Mouse (Mus musculus) lung, embryonic 14.5 days (tissue): ENCODE measurements around the gene Gm3336. TPM values are rescaled to one million over a fixed set of nuclear protein-coding genes. Genes with fewer than 3 reads are reported as not detected.

Experiments
- ATAC-seq: fragments of 200-750 bp; cut with Nextera tagmentation; 2 replicates; pipeline ENCODE4 v1.8.0; 2017; ENCODE audit warnings: mild to moderate bottlenecking, moderate TSS enrichment, moderate library complexity; ENCODE audit not compliant: insufficient read depth
- DNase-seq: peaks from one replicate; pipeline ENCODE4 v3.0.0-alpha.2; 2015
- H3K27ac ChIP-seq: fragments of 300-500 bp; sonication (generic); 2 replicates; pipeline ENCODE4 v1.5.1; 2014; ENCODE audit warnings: low read depth, mild to moderate bottlenecking, moderate library complexity
- H3K27me3 ChIP-seq: fragments of 300-500 bp; sonication (generic); 2 replicates; pipeline ENCODE4 v1.6.1; 2014; ENCODE audit warnings: low read length, control low read depth; ENCODE audit not compliant: insufficient read depth
- H3K36me3 ChIP-seq: fragments of 300-500 bp; sonication (generic); 2 replicates; pipeline ENCODE4 v1.6.1; 2014; ENCODE audit warnings: control low read depth; ENCODE audit not compliant: insufficient read depth
- H3K4me1 ChIP-seq: fragments of 300-500 bp; sonication (generic); 2 replicates; pipeline ENCODE4 v1.6.1; 2014; ENCODE audit warnings: antibody characterized with exemption, control low read depth; ENCODE audit not compliant: insufficient read depth
- H3K4me2 ChIP-seq: fragments of 300-500 bp; sonication (generic); 2 replicates; pipeline ENCODE4 v1.6.1; 2014; ENCODE audit warnings: mild to moderate bottlenecking
- H3K4me3 ChIP-seq: fragments of 300-500 bp; sonication (generic); 2 replicates; pipeline ENCODE4 v1.5.1; 2014; ENCODE audit warnings: low read depth, low read length
- H3K9ac ChIP-seq: fragments of 300-500 bp; sonication (generic); 2 replicates; pipeline ENCODE4 v1.6.1; 2014
- H3K9me3 ChIP-seq: fragments of 300-500 bp; sonication (generic); 2 replicates; pipeline ENCODE4 v1.6.1; 2016; ENCODE audit warnings: low read depth, low read length, control low read depth
- CTCF ChIP-seq: IDR thresholded peaks from 2 replicates; pipeline ENCODE4 v1.5.1; 2016; ENCODE audit warnings: antibody characterized with exemption, low read depth
- WGBS: fragments of 180-500 bp; shearing (Covaris S2); extraction: QIAGEN DNeasy Blood & Tissue Kit; methylation state at CpG from one replicate; pipeline ENCODE4 v1.1.7; 2014; 5-methylcytosine and 5-hydroxymethylcytosine counted together
- polyA plus RNA-seq: library from polyadenylated mRNA; unstranded; fragments of >200 nt; fragmentation: Nextera tagmentation; extraction: Ambion mirVana; gene quantifications from 2 replicates; pipeline ENCODE4 v1.2.1, GENCODE M21; 2014

Gene Gm3336
- polyA plus RNA-seq, 1 experiment from 2014 or later, result not detected

- Histone ChIP-seq H3K27ac (no peak within 1 kb of the TSS), H3K36me3 (peaks cover 20% of the 10 kb centered on the region), H3K4me3 (no peak within 1 kb of the TSS; the same call in 1 of the 2 replicates), H3K4me2 (no peak within 1 kb of the TSS), H3K4me1 (no peaks in the 10 kb centered on the region), H3K9me3 (no peaks in the 10 kb centered on the region), H3K27me3 (no peaks in the 10 kb centered on the region), H3K9ac (no peak within 1 kb of the TSS)
- DNase-seq (no peak), ATAC-seq (no peak)
- 92% methylated on average over 3 of the region's 3 CpGs for WGBS
- no peak for TF ChIP-seq CTCF
These were observed 15.1 kb upstream of the Gm3336 start, which contains the start of gene Iqcn for GRCm38 (mm10) chr8:70703287-70703686. Gene Iqcn (plus strand): TSS chr8:70703457.

- ATAC-seq, result no peak
- no peak overlapping the region for H3K9ac ChIP-seq
- peaks cover 6% of the 10 kb centered on the region; the same call in 1 of the 2 replicates for H3K36me3 ChIP-seq
- WGBS, result 78% methylated on average over 14 of the region's 14 CpGs
- H3K27me3 ChIP-seq, result no peaks in the 10 kb centered on the region
- no peak overlapping the region for H3K27ac ChIP-seq
- DNase-seq, result no peak
- TF ChIP-seq CTCF, result no peak
- H3K4me3 ChIP-seq, result no peak overlapping the region
- no peak overlapping the region for H3K4me2 ChIP-seq
- H3K9me3 ChIP-seq, result no peaks in the 10 kb centered on the region
- no peaks in the 10 kb centered on the region for H3K4me1 ChIP-seq
These were observed 10.1 kb upstream of the Gm3336 start for GRCm38 (mm10) chr8:70708281-70708680.

DNA sequence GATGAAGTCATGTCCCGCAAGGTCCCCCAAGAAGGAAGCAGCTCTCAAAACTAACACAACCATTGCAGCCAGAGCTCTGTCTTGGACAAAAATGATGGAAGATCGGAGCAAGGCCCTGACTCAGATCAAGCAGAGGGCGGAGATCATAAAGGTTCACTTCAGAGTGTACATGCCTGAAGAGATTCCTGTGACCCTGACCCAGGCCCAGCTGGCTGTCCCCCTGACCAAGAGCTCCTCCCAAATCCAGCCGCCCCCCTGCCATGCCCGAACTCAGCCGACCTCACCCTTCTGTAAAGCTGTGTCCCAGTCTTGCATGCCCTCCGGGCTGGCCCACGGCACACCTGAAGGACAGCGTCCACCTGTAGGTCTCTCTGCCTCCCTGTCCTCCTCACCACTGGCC, 8.5 kb upstream of the Gm3336 start:
- Histone ChIP-seq H3K9ac (no peak overlapping the region), H3K36me3 (no peaks in the 10 kb centered on the region), H3K4me2 (no peak overlapping the region), H3K4me1 (no peaks in the 10 kb centered on the region), H3K9me3 (no peaks in the 10 kb centered on the region), H3K4me3 (no peak overlapping the region), H3K27me3 (no peaks in the 10 kb centered on the region), H3K27ac (no peak overlapping the region)
- TF ChIP-seq CTCF, result no peak
- 90% methylated on average over 9 of the region's 9 CpGs for WGBS
- DNase-seq (no peak), ATAC-seq (no peak)

DNA sequence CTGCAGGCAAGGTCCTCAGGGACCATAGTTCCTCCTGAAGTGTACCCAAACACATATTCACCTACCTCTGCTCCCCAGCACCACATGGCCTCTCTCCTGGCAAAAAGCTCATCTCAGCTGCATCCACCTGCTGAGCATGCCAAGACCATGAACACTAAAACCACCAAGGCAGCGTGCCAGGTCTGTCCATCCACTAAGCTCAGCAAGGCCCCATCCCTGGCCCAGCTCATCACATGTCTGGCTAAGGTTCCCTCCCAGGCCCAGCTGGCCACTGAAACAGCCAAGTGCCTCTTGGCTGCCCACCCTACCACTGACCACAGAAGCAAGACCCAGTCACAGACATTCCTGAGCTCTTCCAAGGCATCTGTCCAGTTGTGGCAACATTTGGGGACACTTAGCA, 8.0 kb upstream of the Gm3336 start:
- ATAC-seq (no peak), DNase-seq (no peak)
- Histone ChIP-seq H3K4me2 (no peak overlapping the region), H3K36me3 (no peaks in the 10 kb centered on the region), H3K27ac (no peak overlapping the region), H3K4me1 (no peaks in the 10 kb centered on the region), H3K9ac (no peak overlapping the region), H3K27me3 (no peaks in the 10 kb centered on the region), H3K4me3 (no peak overlapping the region), H3K9me3 (no peaks in the 10 kb centered on the region)
- TF ChIP-seq CTCF, result no peak
- 96% methylated on average over 1 of the region's 1 CpGs for WGBS

- ATAC-seq (no peak), DNase-seq (no peak)
- H3K4me3 ChIP-seq, result no peak overlapping the region
- no peak for TF ChIP-seq CTCF
- no peaks in the 10 kb centered on the region for H3K36me3 ChIP-seq
- no peaks in the 10 kb centered on the region for H3K27me3 ChIP-seq
- no peak overlapping the region for H3K4me2 ChIP-seq
- 77% methylated on average over 11 of the region's 11 CpGs for WGBS
- H3K4me1 ChIP-seq, result no peaks in the 10 kb centered on the region
- no peak overlapping the region for H3K9ac ChIP-seq
- H3K9me3 ChIP-seq, result no peaks in the 10 kb centered on the region
- H3K27ac ChIP-seq, result no peak overlapping the region
These were observed 7.3 kb upstream of the Gm3336 start for GRCm38 (mm10) chr8:70711041-70711440.

DNA sequence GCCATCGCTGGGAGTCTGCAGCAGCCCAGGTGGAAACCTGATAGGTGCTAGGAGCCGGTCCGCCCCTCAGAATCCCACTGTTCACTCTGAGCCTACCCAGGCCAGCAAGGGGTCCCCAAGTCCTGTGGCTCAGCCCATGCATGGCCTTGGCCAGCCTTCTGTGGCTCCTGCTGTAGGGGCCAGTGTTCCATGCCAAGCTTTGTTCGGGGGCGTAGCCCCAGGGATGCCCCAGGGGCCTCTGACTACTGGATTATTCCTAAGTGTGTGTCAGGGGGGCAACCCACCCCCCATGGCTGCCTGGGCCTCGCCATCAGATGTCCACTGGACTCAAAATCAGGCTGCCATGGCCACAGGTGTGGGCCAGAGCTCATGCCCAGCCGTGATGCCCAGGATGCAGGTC, 4.4 kb upstream of the Gm3336 start:
- no peak for TF ChIP-seq CTCF
- WGBS, result 77% methylated on average over 7 of the region's 7 CpGs
- Histone ChIP-seq H3K27me3 (no peaks in the 10 kb centered on the region), H3K4me3 (no peak overlapping the region), H3K36me3 (no peaks in the 10 kb centered on the region), H3K4me1 (no peaks in the 10 kb centered on the region), H3K27ac (no peak overlapping the region), H3K4me2 (no peak overlapping the region), H3K9ac (no peak overlapping the region), H3K9me3 (no peaks in the 10 kb centered on the region)
- DNase-seq, result no peak
- ATAC-seq, result no peak

DNA sequence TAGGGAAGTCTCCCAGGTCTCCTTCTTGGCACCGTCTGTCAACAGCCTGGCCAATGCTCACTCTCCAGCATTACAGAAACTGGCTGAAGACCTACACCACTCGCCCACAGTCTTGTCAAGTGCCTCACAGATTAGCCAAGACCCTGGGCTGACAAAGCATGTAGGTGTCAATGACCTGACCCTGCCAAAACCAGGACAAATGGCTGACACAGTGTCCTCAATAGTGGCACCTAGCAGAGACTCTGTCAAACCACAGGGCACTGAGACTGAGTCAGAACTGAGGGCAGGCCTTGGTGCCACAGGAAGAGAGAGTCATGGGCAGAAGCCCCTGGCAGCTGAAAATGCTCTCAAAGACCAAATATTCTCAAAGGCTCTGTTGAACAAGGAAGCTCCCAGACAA, 3.3 kb upstream of the Gm3336 start:
- H3K4me1 ChIP-seq, result no peaks in the 10 kb centered on the region
- DNase-seq (no peak), ATAC-seq (no peak)
- WGBS, result 43% methylated on average over 2 of the region's 2 CpGs
- H3K4me2 ChIP-seq, result no peak overlapping the region
- no peak overlapping the region for H3K9ac ChIP-seq
- H3K9me3 ChIP-seq, result no peaks in the 10 kb centered on the region
- no peaks in the 10 kb centered on the region for H3K27me3 ChIP-seq
- no peaks in the 10 kb centered on the region for H3K36me3 ChIP-seq
- no peak for TF ChIP-seq CTCF
- no peak overlapping the region for H3K27ac ChIP-seq
- H3K4me3 ChIP-seq, result no peak overlapping the region
